Mouse (Mus musculus): ENCODE results near the gene Cldn3. TPM values are rescaled to one million over a fixed set of nuclear protein-coding genes. Genes with fewer than 3 reads are reported as not detected.

Cldn3 gene
- 2,205 and 2,501 TPM in 2 replicates for polyA plus RNA-seq (2012; rRNA removed)

DNA sequence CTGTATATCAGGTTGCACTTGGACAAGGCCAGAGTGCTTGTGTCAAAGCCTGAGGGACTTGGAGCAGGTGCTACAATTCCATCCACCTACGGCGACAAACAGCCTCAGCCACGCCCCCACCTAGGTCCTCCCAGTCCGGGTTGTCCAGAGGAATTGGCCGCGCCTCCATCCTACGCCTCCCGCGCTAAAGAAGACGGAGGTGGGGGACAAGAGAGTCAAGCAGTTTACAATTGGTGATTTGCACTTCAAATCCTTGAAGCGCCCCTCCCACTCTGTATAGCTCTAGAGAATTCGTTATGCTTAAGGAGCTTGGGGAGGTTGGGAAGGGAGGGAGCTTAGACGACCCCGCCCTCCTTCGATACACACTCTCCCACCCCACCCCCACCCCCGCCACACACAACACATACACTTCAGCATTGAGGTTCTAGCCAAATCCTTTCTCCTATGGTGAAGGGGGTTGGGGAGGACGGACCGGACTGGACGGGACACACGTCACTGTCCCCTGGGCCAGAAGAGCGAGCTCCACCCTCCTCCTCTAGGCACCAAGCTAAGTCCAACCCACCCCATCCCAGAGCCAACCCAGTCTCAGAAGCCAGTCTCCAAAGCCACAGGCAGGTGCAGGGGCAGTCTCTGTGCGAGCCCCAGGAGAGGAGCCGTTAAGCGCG, at the start of gene Cldn3:
Gene Cldn3 (plus strand): TSS at position 582 of the 665 bp plus-strand sequence.

DNA sequence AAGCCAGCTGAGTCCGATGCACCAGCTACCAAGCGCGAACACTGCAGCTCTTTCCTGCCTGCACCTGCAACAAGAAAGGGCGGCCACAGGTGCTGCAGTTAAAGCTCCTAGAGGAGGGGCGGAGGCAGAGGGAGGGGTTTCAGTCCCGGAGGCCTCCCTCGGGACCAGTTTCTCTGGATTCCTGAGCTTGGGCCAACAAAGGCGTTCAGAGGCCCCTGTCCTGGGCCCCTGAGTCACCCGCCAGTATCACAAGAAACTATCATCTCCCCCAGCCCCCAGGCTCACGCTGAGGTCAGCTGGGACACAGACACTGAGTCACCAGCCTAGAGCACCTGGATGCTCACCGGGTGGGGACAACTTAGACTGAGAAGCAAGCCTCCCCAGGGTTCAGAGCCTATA, 39.2 kb upstream of the Cldn3 start, which contains the start of gene Cldn4:
Gene Cldn4 (minus strand): TSS at position 78 of the 399 bp plus-strand sequence.

DNA sequence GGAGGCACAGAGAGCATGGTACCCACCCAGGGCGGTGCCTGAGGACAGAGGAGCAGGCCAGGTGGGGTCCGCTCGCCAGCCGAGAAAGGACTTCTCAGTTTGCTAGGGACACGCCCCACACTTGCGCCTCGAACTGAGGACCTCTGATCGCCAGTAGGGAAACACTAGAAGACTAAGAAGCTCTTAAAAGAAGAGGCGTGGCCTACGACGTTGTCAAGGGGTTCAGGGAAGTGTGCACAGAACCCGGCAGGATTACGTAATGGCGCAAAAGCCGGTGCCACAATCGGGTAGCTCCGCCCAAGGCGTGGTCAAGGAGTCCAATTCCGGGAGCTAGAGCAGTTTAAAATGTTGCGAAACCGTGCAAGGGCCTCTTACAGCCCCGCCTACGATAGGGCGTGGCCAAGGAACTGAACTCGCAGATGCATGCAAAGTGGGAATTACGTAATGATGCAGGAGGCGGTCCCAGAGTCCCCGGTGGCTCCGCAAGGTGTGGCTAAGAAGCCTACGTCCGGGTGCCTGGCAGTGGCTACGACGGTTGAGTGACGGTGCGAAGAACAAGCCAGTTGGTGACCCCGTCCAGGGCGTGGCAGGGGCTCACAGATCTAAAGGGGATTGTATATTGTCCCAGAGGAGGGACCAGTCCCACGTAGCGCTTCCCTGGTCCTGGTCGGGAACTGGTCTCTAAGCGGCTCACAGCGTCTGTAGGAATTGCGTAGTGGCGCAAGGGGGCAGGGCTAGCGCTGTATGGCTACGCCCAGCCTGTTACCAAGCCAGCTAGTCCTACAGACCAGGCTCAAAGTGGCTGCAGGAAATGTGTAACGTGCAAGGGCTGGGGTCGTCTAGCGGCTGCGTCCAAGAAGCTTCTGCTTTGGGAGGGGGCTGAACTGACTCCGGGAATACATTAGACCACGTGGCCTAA, 22.9 kb downstream of the Cldn3 start, which contains the start of gene Abhd11:
Gene Abhd11 (plus strand): TSS at position 482 of the 919 bp plus-strand sequence.

DNA sequence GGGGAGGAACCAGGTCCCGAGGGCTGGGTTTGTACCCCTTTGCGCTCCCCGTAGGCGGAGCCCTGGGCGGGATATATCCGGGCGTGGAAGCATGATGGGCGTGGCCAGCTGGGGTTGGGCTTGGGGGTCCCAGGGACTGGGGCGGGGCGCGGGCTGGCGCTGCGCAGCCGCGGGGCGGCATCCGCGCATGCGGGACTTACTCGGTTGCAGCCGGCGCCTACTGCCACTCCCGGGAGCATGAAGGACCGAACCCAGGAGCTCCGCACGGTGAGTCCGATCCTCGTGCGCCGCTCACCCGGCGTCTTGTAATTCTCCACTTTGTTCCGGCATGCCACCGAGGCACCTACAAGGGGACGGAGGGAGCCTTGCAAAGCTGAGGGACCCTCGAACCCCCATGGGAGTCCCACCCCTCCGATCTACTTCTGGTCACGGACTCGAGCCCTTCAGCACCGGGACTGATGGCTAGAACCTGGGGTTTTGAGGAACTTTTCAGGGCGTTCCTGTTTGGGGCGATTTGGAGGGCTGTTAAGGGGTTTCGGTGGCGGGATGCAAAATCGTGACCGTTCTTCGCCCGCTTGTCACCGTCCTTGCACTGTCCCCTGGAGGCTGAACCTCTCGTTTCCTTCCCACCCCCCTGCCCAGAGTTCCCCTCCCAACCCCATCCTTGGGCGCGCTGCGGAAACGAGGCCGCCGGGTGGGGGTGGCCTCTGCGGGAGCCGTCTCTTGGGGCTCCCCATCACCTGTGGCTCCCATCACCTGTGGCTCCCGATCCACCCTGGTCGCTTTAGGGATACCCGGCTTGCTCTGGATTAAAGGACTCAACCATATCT, 37.5 kb downstream of the Cldn3 start, which contains the start of gene Stx1a:
Gene Stx1a (plus strand): TSS at position 139 of the 830 bp plus-strand sequence.

Other genes starting within 250 kb of the Cldn3 start
- 71.0 and 93.8 TPM in 2 replicates for gene Eln, start 238.9 kb upstream of the Cldn3 start, polyA plus RNA-seq (2012; rRNA removed)
- not detected in 2 replicates for gene Tmem270, start 79.5 kb upstream of the Cldn3 start, polyA plus RNA-seq (2012; rRNA removed)
- gene Cldn13, start 70.7 kb upstream of the Cldn3 start, polyA plus RNA-seq (2012; rRNA removed), result 0.17 TPM in 1 of 2 replicates, not detected in the other
- gene Mettl27, start 53.8 kb upstream of the Cldn3 start, polyA plus RNA-seq (2012; rRNA removed), result 14.2 and 20.2 TPM in 2 replicates
- 171 and 209 TPM in 2 replicates for gene Cldn4, start 39.3 kb upstream of the Cldn3 start, polyA plus RNA-seq (2012; rRNA removed)
- 132 and 144 TPM in 2 replicates for gene Abhd11, start 22.9 kb downstream of the Cldn3 start, polyA plus RNA-seq (2012; rRNA removed)
- 8.4 and 9.9 TPM in 2 replicates for gene Stx1a, start 37.3 kb downstream of the Cldn3 start, polyA plus RNA-seq (2012; rRNA removed)
- gene Dnajc30, start 78.0 kb downstream of the Cldn3 start, polyA plus RNA-seq (2012; rRNA removed), result 46.0 and 58.3 TPM in 2 replicates
- 54.6 and 73.2 TPM in 2 replicates for gene Bud23, start 78.7 kb downstream of the Cldn3 start, polyA plus RNA-seq (2012; rRNA removed)
- 3.1 and 4.0 TPM in 2 replicates for gene Vps37d, start 92.1 kb downstream of the Cldn3 start, polyA plus RNA-seq (2012; rRNA removed)
- gene Mlxipl, start 103.7 kb downstream of the Cldn3 start, polyA plus RNA-seq (2012; rRNA removed), result 43.4 and 51.1 TPM in 2 replicates
- gene Tbl2, start 163.4 kb downstream of the Cldn3 start, polyA plus RNA-seq (2012; rRNA removed), result 8.5 and 11.8 TPM in 2 replicates
- 27.8 and 32.4 TPM in 2 replicates for gene Bcl7b, start 182.1 kb downstream of the Cldn3 start, polyA plus RNA-seq (2012; rRNA removed)
- gene Baz1b, start 201.1 kb downstream of the Cldn3 start, polyA plus RNA-seq (2012; rRNA removed), result 16.3 and 18.2 TPM in 2 replicates

All from colon, adult 2 months (tissue).